Mouse (Mus musculus) G1E-ER4 (cell line): ENCODE results near the gene Igfbp6. TPM values are rescaled to one million over a fixed set of nuclear protein-coding genes. Genes with fewer than 3 reads are reported as not detected.
A peak's percentile ranks its signal among the peaks of the same experiment; 100 is the strongest.

ENCODE experiments used
- GATA1 ChIP-seq: IDR thresholded peaks from one replicate; pipeline ENCODE4 v1.8.0; 2012; ENCODE audit warnings: low read length, inconsistent platforms
- polyA plus RNA-seq: library from polyadenylated mRNA; stranded (reverse); fragments of >175 nt; gene quantifications from 2 replicates; pipeline ENCODE4 v1.2.3, GENCODE M21; 2012

Gene Igfbp6
- polyA plus RNA-seq, 1 experiment: 0.45 TPM

DNA sequence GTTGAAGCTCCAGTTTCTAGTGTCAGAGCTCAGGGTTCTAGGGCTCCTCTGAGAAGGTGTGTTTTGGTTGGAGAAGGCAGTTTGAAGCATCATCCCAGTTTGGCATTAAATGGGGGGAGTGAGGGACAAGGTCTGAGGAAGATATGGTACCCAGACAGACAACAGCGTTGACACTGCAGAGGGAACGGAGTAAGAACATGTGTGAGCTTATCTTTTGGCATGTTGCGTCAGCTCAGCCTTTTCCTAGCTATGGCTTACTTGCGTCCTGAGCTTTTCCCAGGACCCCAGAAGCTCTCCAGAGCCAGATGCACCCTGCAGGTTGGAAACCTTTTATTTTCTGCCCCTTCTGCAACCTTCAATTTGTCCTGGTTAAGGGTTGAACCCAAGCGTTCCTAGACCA is 1.9 kb downstream of the Igfbp6 start:
- no peak for TF ChIP-seq GATA1

- TF ChIP-seq GATA1: no peak
Observed at GRCm38 (mm10) chr15:102146882-102147281, 2.7 kb downstream of the Igfbp6 start.

GRCm38 (mm10) chr15:102147674-102148402 is 3.7 kb downstream of the Igfbp6 start:
- TF ChIP-seq GATA1: no peak

DNA sequence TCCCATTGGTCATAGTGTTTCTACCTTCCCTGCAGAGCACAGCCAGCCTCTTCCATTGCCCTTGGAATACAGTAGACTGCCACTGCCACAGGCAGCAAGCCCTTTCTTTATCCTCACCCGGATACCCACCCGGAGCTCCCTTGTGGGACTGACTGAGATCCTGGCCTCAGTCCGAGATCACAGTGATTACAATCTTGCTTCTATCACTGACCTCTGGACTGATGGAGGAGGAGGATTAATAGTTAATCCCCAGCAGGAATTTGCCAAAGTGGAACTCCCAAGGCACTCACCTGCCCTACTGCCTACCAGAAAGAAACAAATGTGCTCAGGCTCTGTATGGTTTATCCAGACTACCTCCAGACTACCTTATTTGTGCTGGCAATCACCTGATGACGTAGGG is 5.4 kb downstream of the Igfbp6 start:
- no peak for TF ChIP-seq GATA1

- peak; percentile 84 for TF ChIP-seq GATA1
Observed at GRCm38 (mm10) chr15:102150301-102151135, 6.4 kb downstream of the Igfbp6 start, which contains the start of gene Soat2. Soat2 (plus strand) TSS chr15:102150526.

DNA sequence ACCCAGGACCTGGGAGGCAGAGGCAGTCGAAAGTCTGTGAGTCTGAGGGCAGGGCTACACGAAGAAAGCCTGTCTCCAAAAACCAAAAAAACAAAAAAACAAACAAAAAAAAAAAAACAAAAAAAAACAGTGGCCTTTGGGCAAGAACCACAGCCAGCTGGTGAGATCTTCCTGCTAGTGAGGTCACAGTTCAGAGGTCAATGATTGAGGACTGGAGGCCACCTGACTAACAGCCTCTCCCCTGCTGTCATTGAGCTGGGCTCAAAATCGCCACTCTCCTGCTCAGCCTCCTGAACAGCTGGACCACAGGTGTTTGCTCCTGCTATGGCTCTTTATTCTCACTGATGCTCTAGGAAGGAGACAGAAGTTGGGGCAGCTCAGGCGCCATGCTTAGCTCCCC is 8.5 kb downstream of the Igfbp6 start:
- TF ChIP-seq GATA1: no peak

DNA sequence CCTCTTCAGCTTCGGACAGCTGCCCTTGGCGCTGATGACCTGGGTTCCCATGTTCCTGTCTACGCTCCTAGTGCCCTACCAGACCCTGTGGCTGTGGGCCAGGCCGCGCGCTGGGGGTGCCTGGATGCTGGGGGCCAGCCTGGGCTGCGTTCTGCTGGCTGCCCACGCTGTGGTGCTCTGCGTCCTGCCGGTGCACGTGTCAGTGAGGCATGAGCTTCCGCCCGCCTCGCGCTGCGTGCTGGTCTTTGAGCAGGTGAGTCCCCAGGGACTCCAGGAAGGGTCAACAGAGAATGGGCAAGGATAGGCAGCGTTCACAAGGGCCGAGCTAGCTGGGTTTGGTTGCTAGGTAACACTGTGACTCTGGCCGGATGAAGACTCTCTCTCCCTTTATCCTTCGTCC is 12.7 kb downstream of the Igfbp6 start:
- TF ChIP-seq GATA1: no peak

DNA sequence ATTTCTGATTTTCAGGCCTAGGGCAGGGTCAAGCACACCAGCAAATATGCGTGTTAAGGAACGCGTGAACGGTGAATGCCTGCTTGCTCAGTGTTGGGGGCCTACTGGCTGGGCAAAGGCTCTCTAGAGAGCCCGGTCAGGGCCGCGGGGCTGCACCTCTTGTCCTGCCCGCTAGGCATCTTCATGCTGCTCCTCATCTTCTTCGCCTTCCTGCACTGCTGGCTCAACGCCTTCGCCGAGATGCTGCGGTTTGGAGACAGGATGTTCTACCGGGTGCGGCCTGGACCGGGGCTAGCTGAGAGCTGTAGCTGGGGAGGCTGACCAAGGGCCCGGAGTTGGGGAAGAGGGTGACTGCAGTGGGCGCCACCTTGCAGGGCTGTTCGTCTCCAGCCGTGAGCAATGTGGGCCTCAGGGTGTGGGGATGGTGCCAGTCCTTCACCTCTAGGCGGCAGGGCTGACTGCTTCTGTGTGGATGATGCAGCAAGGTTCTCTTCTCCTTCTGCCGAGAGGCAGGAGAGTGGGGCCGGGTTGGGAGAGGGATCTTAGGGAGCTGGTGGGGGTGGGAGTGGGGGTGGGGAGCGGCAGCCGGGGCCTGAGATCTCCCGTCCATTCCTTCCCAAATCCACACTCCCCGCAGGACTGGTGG is 16.4 kb downstream of the Igfbp6 start:
- no peak for TF ChIP-seq GATA1

GRCm38 (mm10) chr15:102163900-102164693 is 19.9 kb downstream of the Igfbp6 start:
- no peak for TF ChIP-seq GATA1

DNA sequence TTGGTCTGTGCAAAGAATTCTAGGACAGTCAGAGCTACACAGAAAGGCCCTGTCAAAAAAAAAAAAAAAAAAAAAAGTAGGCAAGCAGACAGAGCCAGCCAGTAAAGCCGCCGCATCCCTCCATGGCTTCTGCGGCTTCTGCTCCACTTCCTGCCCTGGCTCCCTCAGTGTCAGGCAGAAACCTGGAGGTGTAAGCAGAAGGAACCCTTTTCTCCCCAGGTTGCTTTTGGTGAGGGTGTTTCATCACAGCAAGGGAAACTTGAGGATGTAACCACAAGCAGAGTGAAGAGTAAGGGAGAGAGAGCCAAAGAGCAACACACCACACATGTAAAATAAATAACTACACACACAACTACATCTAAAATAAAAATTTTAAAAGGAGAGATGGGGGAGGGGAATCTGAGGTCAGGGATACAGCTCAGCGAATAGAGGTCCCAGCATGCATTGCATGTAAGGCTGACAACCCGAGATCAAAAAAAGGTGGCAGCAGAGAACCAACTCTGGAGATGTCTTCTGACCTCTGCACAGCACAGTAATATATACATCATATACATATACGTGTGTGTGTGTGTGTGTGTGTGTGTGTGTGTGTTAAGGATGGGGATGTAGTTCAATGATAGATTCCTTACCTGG is 21.4 kb downstream of the Igfbp6 start:
- no peak for TF ChIP-seq GATA1

- TF ChIP-seq GATA1: no peak
Observed at GRCm38 (mm10) chr15:102167620-102168021, 23.5 kb downstream of the Igfbp6 start.

- no peak for TF ChIP-seq GATA1
Observed at GRCm38 (mm10) chr15:102169064-102169463, 24.9 kb downstream of the Igfbp6 start.

- TF ChIP-seq GATA1: no peak
Observed at GRCm38 (mm10) chr15:102173581-102173980, 29.4 kb downstream of the Igfbp6 start.

DNA sequence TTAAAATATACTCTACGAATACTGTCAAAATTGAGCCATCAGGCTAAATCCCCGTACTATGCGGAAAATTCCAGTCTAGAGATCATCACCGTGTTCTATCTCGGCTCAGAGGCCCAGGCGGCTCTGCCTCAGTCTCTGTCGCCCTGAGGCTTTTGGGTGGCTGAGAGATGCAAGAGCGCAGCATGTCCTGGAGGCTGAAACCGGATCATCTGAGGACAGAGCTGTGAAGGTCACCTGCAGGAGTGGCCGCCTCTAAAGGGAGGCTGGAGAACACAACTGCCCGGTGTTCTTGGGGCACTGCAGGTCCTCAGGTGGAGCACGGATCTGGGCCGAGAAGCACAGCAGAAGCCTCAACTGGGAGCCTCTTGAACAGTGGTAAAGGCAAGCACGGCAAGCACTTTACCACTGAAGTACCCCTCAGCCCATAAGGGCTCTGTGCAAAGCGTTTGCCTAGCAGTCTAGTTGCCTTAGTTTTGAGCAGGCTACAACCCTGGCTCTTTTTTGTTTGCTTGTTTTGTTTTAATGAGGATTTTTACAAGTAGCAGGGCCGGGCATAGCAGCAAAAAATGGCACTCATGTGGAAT is 31.7 kb downstream of the Igfbp6 start:
- no peak for TF ChIP-seq GATA1
